Comparison of ENCODE assay signal across 9 mouse cellular contexts in genomic region chr17:47834482-47834767, GRCm38 (mm10). TPM values are rescaled to one million over a fixed set of nuclear protein-coding genes. Genes with fewer than 3 reads are reported as not detected.
DNase-seq lines count a peak whose midpoint lies in the region; ATAC-seq lines count a peak whose summit lies in the region.
"Had no signal": no experiment of that assay in that cellular context is flagged by ENCODE, and none has a peak within 500 bp of the region (broad histone marks: within the 10 kb centered on the region; RNA-seq: fewer than 3 reads in every experiment).

Gene Mdfi, minus strand, starts transcription at chr17:47834691.

- peaks cover 45% of the 10 kb centered on the region for H3K4me1 ChIP-seq in heart, embryonic 15.5 days (replicated peaks)
- peaks cover 39% of the 10 kb centered on the region for H3K4me1 ChIP-seq in embryonic facial prominence, embryonic 12.5 days
- H3K4me1 ChIP-seq in intestine, embryonic 14.5 days (replicated peaks; ENCODE audit: control insufficient read depth, insufficient read depth, low read length): peaks cover 24% of the 10 kb centered on the region
- H3K4me1 ChIP-seq in midbrain, embryonic 10.5 days: peaks cover 48% of the 10 kb centered on the region

- no peaks in the 10 kb centered on the region for H3K9me3 ChIP-seq in heart, embryonic 15.5 days (replicated peaks)
- no peaks in the 10 kb centered on the region for H3K9me3 ChIP-seq in embryonic facial prominence, embryonic 12.5 days
- H3K9me3 ChIP-seq in intestine, embryonic 14.5 days (ENCODE audit: control insufficient read depth, low read length): no peaks in the 10 kb centered on the region
- no peaks in the 10 kb centered on the region for H3K9me3 ChIP-seq in midbrain, embryonic 10.5 days (replicated peaks)

- intact Hi-C loops in heart, postnatal 14 days (cut with DNase I): no loop called here
- intact Hi-C loops in left cerebral cortex, postnatal 4 days (cut with DNase I): no loop called here

- WGBS in heart, embryonic 15.5 days: 9% methylated on average over 18 of the region's 18 CpGs
- 3% methylated on average over 18 of the region's 18 CpGs for WGBS in embryonic facial prominence, embryonic 12.5 days
- WGBS in intestine, embryonic 14.5 days: 5% methylated on average over 18 of the region's 18 CpGs
- WGBS in midbrain, embryonic 10.5 days: 4% methylated on average over 18 of the region's 18 CpGs

- no peaks in the 10 kb centered on the region for H3K27me3 ChIP-seq in heart, embryonic 15.5 days
- H3K27me3 ChIP-seq in embryonic facial prominence, embryonic 12.5 days: peaks cover 6% of the 10 kb centered on the region
- 0 out of 2 replicates have a peak, but pooled peaks cover 2% of the 10 kb centered on the region for H3K27me3 ChIP-seq in intestine, embryonic 14.5 days (replicated peaks; ENCODE audit: control insufficient read depth, insufficient read depth, low read length)
- H3K27me3 ChIP-seq in midbrain, embryonic 10.5 days (ENCODE audit: low read depth, poor library complexity, severe bottlenecking): peaks cover 72% of the 10 kb centered on the region

- H3K9ac ChIP-seq in heart, embryonic 15.5 days: peak within 1 kb of the TSS; percentile 86
- H3K9ac ChIP-seq in embryonic facial prominence, embryonic 12.5 days: peak within 1 kb of the TSS; percentile 89
- peak within 1 kb of the TSS; percentile 76 for H3K9ac ChIP-seq in intestine, embryonic 14.5 days (ENCODE audit: low read length)

- H3K4me2 ChIP-seq in heart, embryonic 15.5 days: peak within 1 kb of the TSS; percentile 94
- peak within 1 kb of the TSS; percentile 82 for H3K4me2 ChIP-seq in embryonic facial prominence, embryonic 12.5 days (replicated peaks)
- peak within 1 kb of the TSS; percentile 82 for H3K4me2 ChIP-seq in intestine, embryonic 14.5 days (ENCODE audit: low read length)

- H3K36me3 ChIP-seq in heart, embryonic 15.5 days: no peaks in the 10 kb centered on the region; the same call in 1 of the 2 replicates
- H3K36me3 ChIP-seq in embryonic facial prominence, embryonic 12.5 days: peaks cover 8% of the 10 kb centered on the region; the same call in 1 of the 2 replicates
- 0 out of 2 replicates have a peak, but pooled peaks cover 3% of the 10 kb centered on the region for H3K36me3 ChIP-seq in intestine, embryonic 14.5 days (ENCODE audit: control insufficient read depth, insufficient read depth, low read length)
- H3K36me3 ChIP-seq in midbrain, embryonic 10.5 days: no peaks in the 10 kb centered on the region

- peak within 1 kb of the TSS; percentile 92 for H3K4me3 ChIP-seq in heart, embryonic 15.5 days
- H3K4me3 ChIP-seq in embryonic facial prominence, embryonic 12.5 days: peak within 1 kb of the TSS; percentile 80
- peak within 1 kb of the TSS; percentile 91 for H3K4me3 ChIP-seq in intestine, embryonic 14.5 days (ENCODE audit: low read depth, low read length)
- H3K4me3 ChIP-seq in midbrain, embryonic 10.5 days: peak within 1 kb of the TSS; percentile 78

- DNase-seq in heart, postnatal 14 days: no peak
- DNase-seq in intestine, embryonic 14.5 days (ENCODE audit: low spot score): peak; percentile 72
- no peak for DNase-seq in midbrain, embryonic 10.5 days (ENCODE audit: low spot score)
- DNase-seq in yolk sac, embryonic 10.5 days (ENCODE audit: low spot score): no peak
- no peak for DNase-seq in left cerebral cortex, postnatal 4 days

- ATAC-seq in heart, embryonic 15.5 days (replicated peaks; ENCODE audit: insufficient number of reproducible peaks, insufficient read depth, low FRiP score, low read depth): no peak
- ATAC-seq in embryonic facial prominence, embryonic 12.5 days (ENCODE audit: insufficient number of reproducible peaks, insufficient read depth, low FRiP score, low TSS enrichment): no peak
- peak; percentile 14; the same call in 1 of the 2 replicates for ATAC-seq in intestine, embryonic 14.5 days (replicated peaks; ENCODE audit: low FRiP score, low TSS enrichment, low read depth)
- ATAC-seq in megakaryocyte progenitor cell, adult 5-6 weeks (replicated peaks; ENCODE audit: poor library complexity): no peak
- ATAC-seq: Patski had no signal

- H3K27ac ChIP-seq in heart, embryonic 15.5 days: peak within 1 kb of the TSS; percentile 87
- H3K27ac ChIP-seq in embryonic facial prominence, embryonic 12.5 days: peak within 1 kb of the TSS; percentile 94
- H3K27ac ChIP-seq in intestine, embryonic 14.5 days (ENCODE audit: low read depth): peak within 1 kb of the TSS; percentile 80; the same call in 1 of the 2 replicates
- peak within 1 kb of the TSS; percentile 86 for H3K27ac ChIP-seq in midbrain, embryonic 10.5 days (replicated peaks)

RNA-seq across cellular contexts. Expression of gene Mdfi, which starts in this region (rescaled TPM):
- 7.9 and 12.1 TPM in 2 replicates for polyA plus RNA-seq in heart, embryonic 15.5 days (2015; fragmentation: Nextera tagmentation; extraction: Ambion mirVana)
- 1 to 10 TPM; 2.8 to 3.9 TPM for total RNA-seq in heart, postnatal 14 days (2021)
- polyA plus RNA-seq in embryonic facial prominence, embryonic 12.5 days (2016; fragmentation: Nextera tagmentation; extraction: Ambion mirVana): 35.6 and 49.2 TPM in 2 replicates
- polyA plus RNA-seq in intestine, embryonic 14.5 days (2014; fragmentation: Nextera tagmentation; extraction: Ambion mirVana): 31.7 and 34.1 TPM in 2 replicates
- 10.6 and 12.9 TPM in 2 replicates for polyA plus RNA-seq in midbrain, embryonic 10.5 days (2016; fragmentation: Nextera tagmentation; extraction: Ambion mirVana)
- total RNA-seq in left cerebral cortex, postnatal 4 days (2021): 1 to 10 TPM; 2.5 to 3.7 TPM
- total RNA-seq in megakaryocyte progenitor cell, adult 5-6 weeks (2015): 2.9 and 4.1 TPM in 2 replicates
- total RNA-seq in megakaryocyte progenitor cell, adult 5-6 weeks (2017): 1.5 and 3.8 TPM in 2 replicates
- polyA plus RNA-seq: Patski had no signal
